Mouse (Mus musculus): ENCODE results near the gene Pheta1. TPM values are rescaled to one million over a fixed set of nuclear protein-coding genes. Genes with fewer than 3 reads are reported as not detected.

The Pheta1 gene
- polyA plus RNA-seq (2014; fragmentation: Illumina TruSeq; extraction: RNeasy Lipid Tissue Mini Kit (QIAGEN cat#74804); ENCODE audit: low read depth, low replicate concordance) = 11.6 TPM

DNA sequence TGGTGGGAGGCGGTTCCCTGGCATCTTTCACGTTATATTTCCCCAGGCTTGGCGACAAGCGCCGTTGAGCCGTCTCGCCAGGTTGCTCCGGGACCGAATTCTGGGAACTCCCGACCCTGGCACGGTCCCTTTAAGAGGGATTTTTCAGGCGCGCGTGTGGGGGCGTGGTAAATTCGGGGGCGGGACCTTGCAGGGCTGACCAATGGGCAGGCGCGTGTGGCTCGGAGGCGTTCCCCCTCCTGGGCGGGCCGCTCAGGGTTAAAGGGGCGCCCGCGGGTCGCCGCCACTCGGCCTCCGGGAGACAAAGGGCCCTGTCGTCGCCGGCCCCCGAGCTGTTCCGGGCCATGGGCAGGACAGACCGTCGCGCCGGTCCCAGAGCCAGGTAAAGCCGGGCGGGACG is at the start of gene Pheta1:
Pheta1 (plus strand) TSS at position 242 of the 400 bp plus-strand sequence.

DNA sequence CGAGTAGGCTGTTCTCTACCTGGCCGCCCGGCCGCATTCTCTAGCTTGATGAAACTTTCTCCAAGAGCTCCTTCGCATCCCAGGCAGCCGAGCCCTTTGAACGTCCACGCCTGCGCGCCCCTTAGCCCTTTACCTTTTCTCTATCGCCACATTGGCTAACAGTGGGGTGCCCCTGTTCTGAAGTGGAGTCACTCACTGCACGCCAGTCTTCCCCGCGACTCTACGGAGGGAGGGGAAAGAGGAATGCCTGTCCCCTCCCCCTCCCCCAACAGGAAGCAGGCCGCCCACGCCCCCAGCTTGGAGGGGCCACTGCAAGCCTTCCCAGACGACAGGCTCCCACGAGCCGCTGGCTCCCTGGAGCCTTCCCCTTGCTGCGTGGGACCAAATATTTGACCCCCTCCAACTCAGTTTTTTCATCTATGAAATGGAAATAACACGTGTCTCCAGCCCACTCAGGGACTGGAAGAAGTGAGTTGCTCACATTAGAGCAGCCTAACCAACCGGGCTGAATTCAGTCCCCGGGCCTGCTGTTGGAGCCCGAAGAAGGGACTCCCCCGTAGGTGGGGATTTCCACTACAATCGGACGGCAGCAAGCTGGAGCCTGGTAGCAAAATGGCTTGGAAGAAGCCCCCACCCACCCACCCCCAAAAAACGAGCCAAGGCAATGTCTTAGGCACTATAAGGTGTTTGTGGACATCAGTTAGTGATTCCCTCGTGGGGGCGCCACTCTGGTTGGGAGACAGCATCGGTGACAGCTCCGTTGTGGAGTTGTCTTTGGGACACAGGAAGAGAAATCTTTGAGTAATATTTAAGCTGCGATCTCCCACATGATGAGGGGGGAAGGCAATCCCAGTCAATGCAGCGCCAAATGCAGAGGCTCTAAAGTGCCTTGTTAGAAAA is 11.1 kb upstream of the Pheta1 start, which contains the start of gene Sh2b3:
Sh2b3 (minus strand) TSS at position 206 of the 900 bp plus-strand sequence.

Other genes starting within 250 kb of the Pheta1 start
- 99.9 TPM for gene Acad12, start 230.0 kb upstream of the Pheta1 start, polyA plus RNA-seq (2014; fragmentation: Illumina TruSeq; extraction: RNeasy Lipid Tissue Mini Kit (QIAGEN cat#74804); ENCODE audit: low read depth, low replicate concordance)
- 4.5 TPM for gene Acad10, start 188.5 kb upstream of the Pheta1 start, polyA plus RNA-seq (2014; fragmentation: Illumina TruSeq; extraction: RNeasy Lipid Tissue Mini Kit (QIAGEN cat#74804); ENCODE audit: low read depth, low replicate concordance)
- gene Brap, start 188.4 kb upstream of the Pheta1 start, polyA plus RNA-seq (2014; fragmentation: Illumina TruSeq; extraction: RNeasy Lipid Tissue Mini Kit (QIAGEN cat#74804); ENCODE audit: low read depth, low replicate concordance) = 27.0 TPM
- gene Atxn2, start 137.6 kb upstream of the Pheta1 start, polyA plus RNA-seq (2014; fragmentation: Illumina TruSeq; extraction: RNeasy Lipid Tissue Mini Kit (QIAGEN cat#74804); ENCODE audit: low read depth, low replicate concordance) = 97.6 TPM
- 18.7 TPM for gene Sh2b3, start 11.3 kb upstream of the Pheta1 start, polyA plus RNA-seq (2014; fragmentation: Illumina TruSeq; extraction: RNeasy Lipid Tissue Mini Kit (QIAGEN cat#74804); ENCODE audit: low read depth, low replicate concordance)
- gene Cux2, start 201.1 kb downstream of the Pheta1 start, polyA plus RNA-seq (2014; fragmentation: Illumina TruSeq; extraction: RNeasy Lipid Tissue Mini Kit (QIAGEN cat#74804); ENCODE audit: low read depth, low replicate concordance) = 9.5 TPM

Measured in heart, adult 10 weeks (tissue).